Mouse (Mus musculus): Measurements from ENCODE around the gene Rtn2. TPM values are rescaled to one million over a fixed set of nuclear protein-coding genes. Genes with fewer than 3 reads are reported as not detected.

The Rtn2 gene
- polyA plus RNA-seq, 1 experiment = 19.9 TPM

- no peak for DNase-seq
- Histone ChIP-seq H3K4me3 (ENCODE audit: control insufficient read depth, insufficient read depth, low read length) (peak within 1 kb of the TSS; percentile 85), H3K27me3 (ENCODE audit: control insufficient read depth, insufficient read depth, low read length) (peaks cover 7% of the 10 kb centered on the region; the same call in 1 of the 2 replicates), H3K27ac (ENCODE audit: control insufficient read depth, insufficient read depth, low read length) (peak within 1 kb of the TSS; percentile 55; the same call in 1 of the 2 replicates), H3K4me1 (replicated peaks; ENCODE audit: control insufficient read depth, insufficient read depth, low read length) (peaks cover 18% of the 10 kb centered on the region), H3K36me3 (ENCODE audit: control insufficient read depth, insufficient read depth, low read length) (no peaks in the 10 kb centered on the region)
- TF ChIP-seq CTCF (IDR thresholded peaks at IDR 0.05; ENCODE audit: borderline replicate concordance, control insufficient read depth, extremely low read depth, insufficient read depth, low read length, poor library complexity) (no peak), POLR2A (IDR thresholded peaks at IDR 0.05; ENCODE audit: control insufficient read depth, extremely low read depth, insufficient read depth, low read length, poor library complexity) (no peak)
- 11% methylated on average over 12 of the region's 12 CpGs for WGBS
Measured at GRCm38 (mm10) chr7:19344237-19344847, 61.9 kb downstream of the Rtn2 start, which contains the start of gene Ercc1. Ercc1 (plus strand) TSS chr7:19344778.

DNA sequence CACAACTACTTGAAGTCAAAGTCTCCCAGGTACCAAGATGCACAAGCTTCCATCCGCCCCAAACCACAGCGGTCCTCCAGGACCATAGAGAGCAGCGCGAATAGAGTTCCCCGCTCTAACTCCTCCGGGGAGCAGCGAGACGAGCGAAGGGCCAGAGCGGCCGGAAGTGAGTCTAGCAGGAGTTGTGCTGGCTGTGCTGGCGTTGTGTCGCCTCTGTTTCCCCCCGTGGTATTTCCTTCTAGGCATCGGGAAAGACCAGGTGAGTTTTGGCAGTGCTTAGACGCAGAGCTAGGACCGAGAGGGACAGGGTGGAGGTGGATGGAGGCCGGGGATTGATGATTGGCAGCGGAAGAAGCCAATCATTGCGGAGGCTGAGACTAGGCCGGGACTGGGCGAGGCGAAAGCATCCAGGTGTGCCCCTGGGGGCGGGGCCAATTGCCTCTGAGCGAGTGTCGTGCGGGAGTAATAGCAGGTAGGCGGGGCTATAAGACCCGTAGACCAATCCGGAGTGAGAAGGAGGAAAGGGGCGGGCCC is 62.6 kb downstream of the Rtn2 start:
- TF ChIP-seq POLR2A (IDR thresholded peaks at IDR 0.05; ENCODE audit: control insufficient read depth, extremely low read depth, insufficient read depth, low read length, poor library complexity) (no peak), CTCF (IDR thresholded peaks at IDR 0.05; ENCODE audit: borderline replicate concordance, control insufficient read depth, extremely low read depth, insufficient read depth, low read length, poor library complexity) (peak; percentile 45; the same call in 1 of the 2 replicates)
- peak overlapping the region; percentile 55; the same call in 1 of the 2 replicates for H3K27ac ChIP-seq (ENCODE audit: control insufficient read depth, insufficient read depth, low read length)
- H3K4me1 ChIP-seq (replicated peaks; ENCODE audit: control insufficient read depth, insufficient read depth, low read length) = peaks cover 18% of the 10 kb centered on the region
- peak; percentile 97 for DNase-seq
- peaks cover 7% of the 10 kb centered on the region; the same call in 1 of the 2 replicates for H3K27me3 ChIP-seq (ENCODE audit: control insufficient read depth, insufficient read depth, low read length)
- H3K4me3 ChIP-seq (ENCODE audit: control insufficient read depth, insufficient read depth, low read length) = peak overlapping the region; percentile 85
- no peaks in the 10 kb centered on the region for H3K36me3 ChIP-seq (ENCODE audit: control insufficient read depth, insufficient read depth, low read length)
- WGBS = under 1% methylated on average over 31 of the region's 31 CpGs

Other genes starting within 250 kb of the Rtn2 start
- 0.05 and 0.18 TPM in 2 replicates for gene Rsph6a, start 227.9 kb upstream of the Rtn2 start, polyA plus RNA-seq (2012; rRNA removed)
- gene Dmwd, start 206.4 kb upstream of the Rtn2 start, polyA plus RNA-seq (2012; rRNA removed) = 50.7 and 55.6 TPM in 2 replicates
- gene Dmpk, start 198.8 kb upstream of the Rtn2 start, polyA plus RNA-seq (2012; rRNA removed) = 108 and 154 TPM in 2 replicates
- 14.8 and 20.0 TPM in 2 replicates for gene Six5, start 188.0 kb upstream of the Rtn2 start, polyA plus RNA-seq (2012; rRNA removed)
- gene Gm4969, start 164.3 kb upstream of the Rtn2 start, polyA plus RNA-seq (2012; rRNA removed) = 0.24 and 0.31 TPM in 2 replicates
- 29.2 and 30.1 TPM in 2 replicates for gene Fbxo46, start 162.8 kb upstream of the Rtn2 start, polyA plus RNA-seq (2012; rRNA removed)
- 15.3 and 18.2 TPM in 2 replicates for gene Qpctl, start 133.3 kb upstream of the Rtn2 start, polyA plus RNA-seq (2012; rRNA removed)
- 32.8 and 36.7 TPM in 2 replicates for gene Snrpd2, start 132.9 kb upstream of the Rtn2 start, polyA plus RNA-seq (2012; rRNA removed)
- 0.73 and 0.79 TPM in 2 replicates for gene Gipr, start 116.5 kb upstream of the Rtn2 start, polyA plus RNA-seq (2012; rRNA removed)
- 38.9 and 40.3 TPM in 2 replicates for gene Eml2, start 106.2 kb upstream of the Rtn2 start, polyA plus RNA-seq (2012; rRNA removed)
- 4.2 and 5.5 TPM in 2 replicates for gene Gpr4, start 70.1 kb upstream of the Rtn2 start, polyA plus RNA-seq (2012; rRNA removed)
- gene Opa3, start 54.3 kb upstream of the Rtn2 start, polyA plus RNA-seq (2012; rRNA removed) = 46.5 and 46.7 TPM in 2 replicates
- gene Vasp, start 10.8 kb upstream of the Rtn2 start, polyA plus RNA-seq (2012; rRNA removed) = 325 and 327 TPM in 2 replicates
- 0.57 and 0.63 TPM in 2 replicates for gene Ppm1n, start 2.6 kb upstream of the Rtn2 start, polyA plus RNA-seq (2012; rRNA removed)
- 1.8 and 1.9 TPM in 2 replicates for gene Fosb, start 27.4 kb downstream of the Rtn2 start, polyA plus RNA-seq (2012; rRNA removed)
- 62.3 and 63.6 TPM in 2 replicates for gene Ercc1, start 62.2 kb downstream of the Rtn2 start, polyA plus RNA-seq (2012; rRNA removed)
- 7.5 and 8.0 TPM in 2 replicates for gene Cd3eap, start 76.9 kb downstream of the Rtn2 start, polyA plus RNA-seq (2012; rRNA removed)
- gene Ppp1r13l, start 77.1 kb downstream of the Rtn2 start, polyA plus RNA-seq (2012; rRNA removed) = 13.6 and 14.2 TPM in 2 replicates
- gene Ercc2, start 99.4 kb downstream of the Rtn2 start, polyA plus RNA-seq (2012; rRNA removed) = 134 and 137 TPM in 2 replicates
- 73.1 and 87.0 TPM in 2 replicates for gene Klc3, start 121.5 kb downstream of the Rtn2 start, polyA plus RNA-seq (2012; rRNA removed)
- 19.3 and 332 TPM in 2 replicates for gene Ckm, start 122.2 kb downstream of the Rtn2 start, polyA plus RNA-seq (2012; rRNA removed)
- gene Mark4, start 176.2 kb downstream of the Rtn2 start, polyA plus RNA-seq (2012; rRNA removed) = 36.3 and 48.8 TPM in 2 replicates
- gene Exoc3l2, start 180.7 kb downstream of the Rtn2 start, polyA plus RNA-seq (2012; rRNA removed) = 0.94 and 1.0 TPM in 2 replicates
- gene Bloc1s3, start 225.7 kb downstream of the Rtn2 start, polyA plus RNA-seq (2012; rRNA removed) = 13.2 and 15.5 TPM in 2 replicates
- gene Trappc6a, start 225.8 kb downstream of the Rtn2 start, polyA plus RNA-seq (2012; rRNA removed) = 86.7 and 90.2 TPM in 2 replicates
- 1.1 and 1.2 TPM in 2 replicates for gene Nkpd1, start 235.2 kb downstream of the Rtn2 start, polyA plus RNA-seq (2012; rRNA removed)

Measured in thymus, adult 2 months (tissue).